In the genomic region with DNA sequence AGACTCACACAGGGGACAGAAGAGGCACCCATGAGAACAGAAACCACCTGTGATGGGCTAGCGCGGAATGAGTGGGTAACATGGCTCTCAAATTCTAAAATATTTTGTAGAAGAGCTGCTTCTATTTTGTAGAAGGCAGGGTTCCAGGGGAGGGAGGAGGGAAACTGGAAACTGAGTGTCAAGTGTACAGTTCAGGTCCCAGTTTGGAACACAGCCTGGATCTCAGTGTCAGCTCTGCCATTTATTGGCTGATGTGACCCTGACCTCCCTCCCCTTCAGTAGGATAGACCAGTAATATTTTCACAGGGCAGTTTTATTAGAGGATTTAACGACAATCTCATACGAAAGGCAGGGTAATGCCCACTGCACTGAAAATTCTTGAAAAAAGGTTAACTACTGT, we compare ENCODE assay signal across 24 mouse cellular contexts.
"Had no signal": no experiment of that assay in that cellular context is flagged by ENCODE, and none has a peak within 500 bp of the region (broad histone marks: within the 10 kb centered on the region; RNA-seq: fewer than 3 reads in every experiment).

No protein-coding gene starts in this region.

- H3K4me1 ChIP-seq: hindbrain, embryonic 10.5 days; hindbrain, embryonic 12.5 days; intestine, embryonic 15.5 days; liver, embryonic 12.5 days had no signal

- H3K4me3 ChIP-seq: heart, embryonic 10.5 days; heart, embryonic 12.5 days; hindbrain, embryonic 10.5 days; hindbrain, embryonic 12.5 days; intestine, embryonic 15.5 days; limb, embryonic 13.5 days; limb, embryonic 15.5 days; liver, embryonic 12.5 days had no signal

- ATAC-seq: hindbrain, embryonic 16.5 days; inflammation-experienced regulatory T-cells, adult 6 months; intestine, embryonic 15.5 days; intestine, postnatal 0 days; liver, embryonic 12.5 days had no signal

- H3K9me3 ChIP-seq: heart, embryonic 10.5 days; heart, embryonic 12.5 days; hindbrain, embryonic 10.5 days; hindbrain, embryonic 12.5 days; intestine, embryonic 15.5 days; limb, embryonic 13.5 days; limb, embryonic 15.5 days; liver, embryonic 12.5 days had no signal

- H3K9ac ChIP-seq: heart, embryonic 12.5 days; hindbrain, embryonic 12.5 days; hindbrain, embryonic 14.5 days; intestine, embryonic 15.5 days; limb, embryonic 13.5 days; limb, embryonic 15.5 days; liver, embryonic 12.5 days; liver, embryonic 14.5 days had no signal

- H3K27ac ChIP-seq: heart, embryonic 10.5 days; hindbrain, embryonic 10.5 days; hindbrain, embryonic 12.5 days; hindbrain, embryonic 14.5 days; intestine, embryonic 15.5 days; limb, embryonic 13.5 days; limb, embryonic 15.5 days; liver, embryonic 12.5 days; liver, embryonic 14.5 days had no signal

- DNase-seq: gastrocnemius, postnatal 25 days; heart, adult 18-20 months; heart, postnatal 10 days; heart, postnatal 4 days; kidney, adult 18-20 months; kidney, adult 8-10 months; kidney, postnatal 10 days; kidney, postnatal 36 days; layer of hippocampus, adult 9-11 months; layer of hippocampus, postnatal 36 days; left cerebral cortex, postnatal 4 days had no signal

- H3K4me2 ChIP-seq: heart, embryonic 12.5 days; hindbrain, embryonic 12.5 days; hindbrain, embryonic 14.5 days; intestine, embryonic 15.5 days; limb, embryonic 13.5 days; limb, embryonic 15.5 days; liver, embryonic 12.5 days had no signal

- H3K27me3 ChIP-seq: heart, embryonic 12.5 days; hindbrain, embryonic 12.5 days; intestine, embryonic 15.5 days; limb, embryonic 13.5 days; limb, embryonic 15.5 days; liver, embryonic 12.5 days had no signal
